Mouse (Mus musculus): Measurements from ENCODE around the gene S100a16. TPM values are rescaled to one million over a fixed set of nuclear protein-coding genes. Genes with fewer than 3 reads are reported as not detected.

S100a16 gene
- 41.8 and 44.3 TPM in 2 replicates for polyA plus RNA-seq (2015; fragmentation: Nextera tagmentation; extraction: Ambion mirVana)

GRCm38 (mm10) chr3:90537141-90537904, at the start of gene S100a16:
Gene S100a16 (plus strand): TSS chr3:90537254.
- ATAC-seq (ENCODE audit: low FRiP score, low read depth) = no peak; the same call in 1 of the 2 replicates
- peak within 1 kb of the TSS; percentile 7; the same call in 1 of the 2 replicates for H3K4me2 ChIP-seq
- no peak within 1 kb of the TSS for H3K4me3 ChIP-seq

GRCm38 (mm10) chr3:90488576-90488975, 48.5 kb upstream of the S100a16 start:
- H3K36me3 ChIP-seq = peaks cover 51% of the 10 kb centered on the region
- WGBS = 91% methylated on average over 6 of the region's 6 CpGs

More at GRCm38 (mm10) chr3:90537141-90537904, at the start of gene S100a16:
- Histone ChIP-seq H3K9me3 (no peaks in the 10 kb centered on the region), H3K27me3 (no peaks in the 10 kb centered on the region), H3K9ac (no peak within 1 kb of the TSS), H3K4me1 (replicated peaks) (0 out of 2 replicates have a peak, but pooled peaks cover 4% of the 10 kb centered on the region), H3K36me3 (no peaks in the 10 kb centered on the region), H3K27ac (replicated peaks) (no peak within 1 kb of the TSS)
- 35% methylated on average over 10 of the region's 10 CpGs for WGBS

GRCm38 (mm10) chr3:90490696-90491256, 46.3 kb upstream of the S100a16 start, which contains the start of gene Snapin:
Gene Snapin (minus strand): TSS chr3:90491033.
- Histone ChIP-seq H3K4me2 (peak within 1 kb of the TSS; percentile 63), H3K4me3 (peak within 1 kb of the TSS; percentile 98), H3K9me3 (no peaks in the 10 kb centered on the region), H3K36me3 (peaks cover 34% of the 10 kb centered on the region), H3K9ac (peak within 1 kb of the TSS; percentile 80), H3K4me1 (replicated peaks) (peaks cover 10% of the 10 kb centered on the region), H3K27ac (replicated peaks) (peak within 1 kb of the TSS; percentile 82), H3K27me3 (no peaks in the 10 kb centered on the region)
- peak; percentile 97 for ATAC-seq (ENCODE audit: low FRiP score, low read depth)
- under 1% methylated on average over 37 of the region's 37 CpGs for WGBS

More at GRCm38 (mm10) chr3:90488576-90488975, 48.5 kb upstream of the S100a16 start:
- Histone ChIP-seq H3K9me3 (no peaks in the 10 kb centered on the region), H3K4me1 (replicated peaks) (peaks cover 10% of the 10 kb centered on the region), H3K27ac (replicated peaks) (no peak overlapping the region), H3K4me2 (no peak overlapping the region), H3K27me3 (no peaks in the 10 kb centered on the region), H3K9ac (no peak overlapping the region), H3K4me3 (no peak overlapping the region)
- ATAC-seq (ENCODE audit: low FRiP score, low read depth) = no peak

GRCm38 (mm10) chr3:90491350-90491749, 45.7 kb upstream of the S100a16 start:
- Histone ChIP-seq H3K4me2 (no peak overlapping the region), H3K4me1 (replicated peaks) (peaks cover 10% of the 10 kb centered on the region), H3K4me3 (no peak overlapping the region), H3K36me3 (peaks cover 33% of the 10 kb centered on the region), H3K9me3 (no peaks in the 10 kb centered on the region), H3K9ac (no peak overlapping the region), H3K27me3 (no peaks in the 10 kb centered on the region), H3K27ac (replicated peaks) (no peak overlapping the region)
- WGBS = 41% methylated on average over 2 of the region's 2 CpGs
- no peak for ATAC-seq (ENCODE audit: low FRiP score, low read depth)

GRCm38 (mm10) chr3:90493831-90494540, 43.1 kb upstream of the S100a16 start:
- 62% methylated on average over 4 of the region's 4 CpGs for WGBS
- H3K36me3 ChIP-seq = peaks cover 33% of the 10 kb centered on the region
- ATAC-seq (ENCODE audit: low FRiP score, low read depth) = no peak
- H3K9me3 ChIP-seq = no peaks in the 10 kb centered on the region
- no peak overlapping the region for H3K4me3 ChIP-seq
- no peaks in the 10 kb centered on the region for H3K27me3 ChIP-seq
- no peak overlapping the region for H3K9ac ChIP-seq
- H3K27ac ChIP-seq (replicated peaks) = no peak overlapping the region
- H3K4me1 ChIP-seq (replicated peaks) = peaks cover 10% of the 10 kb centered on the region
- no peak overlapping the region for H3K4me2 ChIP-seq

GRCm38 (mm10) chr3:90495850-90496525, 41.1 kb upstream of the S100a16 start:
- Histone ChIP-seq H3K27ac (replicated peaks) (no peak overlapping the region), H3K4me3 (no peak overlapping the region), H3K4me1 (replicated peaks) (no peaks in the 10 kb centered on the region), H3K27me3 (no peaks in the 10 kb centered on the region), H3K9me3 (no peaks in the 10 kb centered on the region), H3K36me3 (peaks cover 45% of the 10 kb centered on the region), H3K9ac (no peak overlapping the region), H3K4me2 (no peak overlapping the region)
- WGBS = 93% methylated on average over 7 of the region's 7 CpGs
- ATAC-seq (ENCODE audit: low FRiP score, low read depth) = no peak

GRCm38 (mm10) chr3:90497597-90497996, 39.5 kb upstream of the S100a16 start:
- peaks cover 60% of the 10 kb centered on the region for H3K36me3 ChIP-seq
- no peak for ATAC-seq (ENCODE audit: low FRiP score, low read depth)
- no peak overlapping the region for H3K4me3 ChIP-seq
- no peaks in the 10 kb centered on the region for H3K4me1 ChIP-seq (replicated peaks)
- no peaks in the 10 kb centered on the region for H3K9me3 ChIP-seq
- no peak overlapping the region for H3K4me2 ChIP-seq
- H3K27ac ChIP-seq (replicated peaks) = no peak overlapping the region
- H3K27me3 ChIP-seq = no peaks in the 10 kb centered on the region
- no peak overlapping the region for H3K9ac ChIP-seq

- H3K4me2 ChIP-seq = no peak overlapping the region
- peaks cover 77% of the 10 kb centered on the region for H3K36me3 ChIP-seq
- no peak overlapping the region for H3K4me3 ChIP-seq
- 91% methylated on average over 4 of the region's 4 CpGs for WGBS
- no peaks in the 10 kb centered on the region for H3K27me3 ChIP-seq
- no peaks in the 10 kb centered on the region for H3K9me3 ChIP-seq
- ATAC-seq (ENCODE audit: low FRiP score, low read depth) = no peak
- H3K27ac ChIP-seq (replicated peaks) = no peak overlapping the region
- no peak overlapping the region for H3K9ac ChIP-seq
- peaks cover 32% of the 10 kb centered on the region for H3K4me1 ChIP-seq (replicated peaks)
Measured at GRCm38 (mm10) chr3:90503444-90503843, 33.6 kb upstream of the S100a16 start.

GRCm38 (mm10) chr3:90505216-90505615, 31.8 kb upstream of the S100a16 start:
- no peaks in the 10 kb centered on the region for H3K27me3 ChIP-seq
- H3K27ac ChIP-seq (replicated peaks) = no peak overlapping the region
- peaks cover 32% of the 10 kb centered on the region for H3K4me1 ChIP-seq (replicated peaks)
- H3K9me3 ChIP-seq = no peaks in the 10 kb centered on the region
- WGBS = 97% methylated on average over 5 of the region's 5 CpGs
- no peak overlapping the region for H3K4me2 ChIP-seq
- peaks cover 61% of the 10 kb centered on the region for H3K36me3 ChIP-seq
- H3K9ac ChIP-seq = no peak overlapping the region
- no peak for ATAC-seq (ENCODE audit: low FRiP score, low read depth)
- no peak overlapping the region for H3K4me3 ChIP-seq

- Histone ChIP-seq H3K27ac (replicated peaks) (no peak overlapping the region), H3K27me3 (no peaks in the 10 kb centered on the region), H3K36me3 (peaks cover 54% of the 10 kb centered on the region), H3K4me1 (replicated peaks) (peaks cover 32% of the 10 kb centered on the region), H3K4me3 (no peak overlapping the region), H3K9me3 (no peaks in the 10 kb centered on the region), H3K9ac (no peak overlapping the region), H3K4me2 (no peak overlapping the region)
- ATAC-seq (ENCODE audit: low FRiP score, low read depth) = no peak
- 90% methylated on average over 3 of the region's 3 CpGs for WGBS
Measured at GRCm38 (mm10) chr3:90506362-90506761, 30.7 kb upstream of the S100a16 start.

GRCm38 (mm10) chr3:90508287-90508949, 28.6 kb upstream of the S100a16 start:
- Histone ChIP-seq H3K27me3 (peaks cover 11% of the 10 kb centered on the region), H3K4me3 (peak overlapping the region; percentile 96), H3K9me3 (no peaks in the 10 kb centered on the region), H3K4me1 (replicated peaks) (peaks cover 32% of the 10 kb centered on the region), H3K9ac (peak overlapping the region; percentile 98), H3K27ac (replicated peaks) (peak overlapping the region; percentile 98), H3K4me2 (peak overlapping the region; percentile 73), H3K36me3 (peaks cover 36% of the 10 kb centered on the region)
- 2% methylated on average over 20 of the region's 20 CpGs for WGBS
- ATAC-seq (ENCODE audit: low FRiP score, low read depth) = no peak

All from hindbrain, embryonic 15.5 days (tissue).